Mouse (Mus musculus) skeletal muscle tissue, postnatal 0 days (tissue): Measurements from ENCODE around the gene Olfr106-ps. TPM values are rescaled to one million over a fixed set of nuclear protein-coding genes. Genes with fewer than 3 reads are reported as not detected.

Experiments
- polyA plus RNA-seq: library from polyadenylated mRNA; unstranded; fragments of >200 nt; fragmentation: Nextera tagmentation; extraction: Ambion mirVana; gene quantifications from 2 replicates; pipeline ENCODE4 v1.2.1, GENCODE M21; 2015

Olfr106-ps gene
- not detected in 2 replicates for polyA plus RNA-seq

DNA sequence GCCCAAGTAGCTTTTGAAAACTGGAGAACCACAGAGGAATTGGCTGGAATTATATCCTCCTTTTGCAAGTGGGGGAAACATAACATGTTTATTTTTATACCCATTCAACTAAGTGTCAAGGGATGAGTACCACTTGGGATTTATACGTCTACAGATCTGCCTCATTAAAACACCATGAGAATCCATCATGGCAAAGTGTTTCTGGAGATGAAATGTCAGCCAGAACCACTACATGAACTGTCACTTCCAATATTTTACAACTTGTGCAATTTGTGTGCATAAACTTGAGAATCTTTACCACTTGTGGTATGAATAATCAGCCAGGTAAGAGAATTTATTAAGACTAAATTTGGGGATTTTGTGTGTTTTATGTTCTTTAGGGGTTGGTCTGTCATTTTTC is at the start of gene Olfr106-ps:
Gene Olfr106-ps (plus strand): TSS at position 301 of the 400 bp plus-strand sequence.

DNA sequence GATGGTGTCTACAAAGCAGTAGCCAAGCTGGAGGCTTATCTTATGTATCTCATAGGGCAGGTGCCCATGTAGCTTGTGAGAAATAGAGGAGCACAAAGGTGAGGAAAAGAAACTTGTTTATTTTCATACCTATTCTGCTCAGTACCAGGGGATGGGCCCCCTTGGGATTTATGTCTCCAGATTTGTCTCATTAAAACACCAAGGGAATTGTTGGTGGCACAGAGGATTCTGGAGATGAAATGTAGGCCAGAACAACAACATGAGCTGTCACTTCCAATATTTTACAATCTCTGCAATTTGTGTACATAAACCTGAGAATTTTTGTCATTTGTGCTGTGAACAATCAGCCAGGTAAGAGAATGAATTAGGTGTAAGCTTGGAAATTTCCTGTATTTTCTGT is 30.9 kb upstream of the Olfr106-ps start, which contains the start of gene Olfr104-ps:
Gene Olfr104-ps (plus strand): TSS at position 301 of the 400 bp plus-strand sequence.

DNA sequence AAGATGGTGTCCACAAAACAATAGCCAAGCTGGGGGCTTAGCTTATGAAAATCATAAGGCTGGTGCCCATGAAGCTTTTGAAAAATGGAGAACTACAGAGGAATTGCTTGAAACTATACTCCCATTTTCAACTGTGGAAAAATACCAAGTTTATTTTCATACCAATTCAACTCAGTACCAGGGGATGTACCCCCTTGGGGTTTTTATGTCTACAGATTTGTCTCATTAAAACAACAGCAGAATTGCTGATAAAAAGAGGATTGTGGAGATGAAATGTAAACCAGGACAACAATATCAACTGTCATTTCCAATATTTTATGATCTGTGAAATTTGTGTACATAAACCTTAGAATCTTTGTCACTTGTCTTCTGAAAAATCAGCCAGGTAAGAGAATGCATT is 11.5 kb upstream of the Olfr106-ps start, which contains the start of gene Olfr105-ps:
Gene Olfr105-ps (plus strand): TSS at position 301 of the 400 bp plus-strand sequence.

DNA sequence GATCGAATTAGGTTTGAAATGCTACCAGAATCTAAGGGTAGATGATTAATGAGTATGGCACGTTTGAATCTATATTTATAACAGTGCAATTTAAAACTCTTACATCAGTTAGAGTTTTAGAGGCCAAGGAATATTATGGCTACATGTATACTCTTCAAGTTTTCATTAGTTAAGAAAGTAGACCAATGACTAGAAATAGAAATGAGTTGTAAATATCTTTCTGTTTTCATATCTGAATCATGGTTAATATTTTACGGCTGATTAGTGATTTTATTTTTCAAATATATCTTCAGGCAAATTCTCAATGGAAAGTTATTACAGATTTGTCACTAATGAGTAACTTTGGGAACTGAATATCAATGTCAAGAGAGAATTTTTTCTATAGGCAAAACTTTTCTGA is 8.7 kb downstream of the Olfr106-ps start, which contains the start of gene Olfr107:
Gene Olfr107 (plus strand): TSS at position 301 of the 400 bp plus-strand sequence.

DNA sequence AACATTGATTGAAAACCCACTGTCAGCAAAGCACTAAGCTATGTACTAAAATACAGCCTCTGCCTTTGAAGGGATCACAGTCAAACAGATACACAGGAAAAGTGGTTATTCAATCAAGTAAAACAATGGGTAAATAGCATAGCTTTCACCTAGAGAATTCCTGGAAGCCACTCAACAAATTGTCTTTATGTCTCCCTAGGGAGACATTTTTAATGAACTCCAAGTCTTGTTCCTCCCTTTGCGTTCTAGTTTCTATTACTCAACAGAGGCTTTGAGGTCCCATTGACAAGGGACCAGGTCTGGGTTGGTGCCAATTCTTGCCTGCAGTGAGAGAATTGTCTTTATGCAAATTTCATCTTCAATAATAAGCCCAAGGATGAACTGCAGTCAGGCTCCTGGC is 55.0 kb downstream of the Olfr106-ps start, which contains the start of gene Olfr108:
Gene Olfr108 (plus strand): TSS at position 301 of the 400 bp plus-strand sequence.

Other genes starting within 250 kb of the Olfr106-ps start
- not detected in 2 replicates for gene Olfr93, start 228.9 kb upstream of the Olfr106-ps start, polyA plus RNA-seq
- 0.61 TPM in 1 of 2 replicates, not detected in the other for gene Ubd, start 196.5 kb upstream of the Olfr106-ps start, polyA plus RNA-seq
- gene Olfr94, start 189.4 kb upstream of the Olfr106-ps start, polyA plus RNA-seq, result not detected in 2 replicates
- gene Olfr95, start 177.3 kb upstream of the Olfr106-ps start, polyA plus RNA-seq, result not detected in 2 replicates
- not detected in 2 replicates for gene Olfr96, start 170.2 kb upstream of the Olfr106-ps start, polyA plus RNA-seq
- not detected in 2 replicates for gene Olfr97, start 153.1 kb upstream of the Olfr106-ps start, polyA plus RNA-seq
- gene Olfr98, start 126.6 kb upstream of the Olfr106-ps start, polyA plus RNA-seq, result not detected in 2 replicates
- 2.7 and 3.8 TPM in 2 replicates for gene H2-M3, start 120.2 kb upstream of the Olfr106-ps start, polyA plus RNA-seq
- not detected in 2 replicates for gene Olfr99, start 106.9 kb upstream of the Olfr106-ps start, polyA plus RNA-seq
- not detected in 2 replicates for gene Olfr101, start 86.1 kb upstream of the Olfr106-ps start, polyA plus RNA-seq
- gene Olfr102, start 73.3 kb upstream of the Olfr106-ps start, polyA plus RNA-seq, result not detected in 2 replicates
- gene Olfr103, start 50.7 kb upstream of the Olfr106-ps start, polyA plus RNA-seq, result not detected in 2 replicates
- not detected in 2 replicates for gene Olfr104-ps, start 30.8 kb upstream of the Olfr106-ps start, polyA plus RNA-seq
- gene Olfr105-ps, start 11.4 kb upstream of the Olfr106-ps start, polyA plus RNA-seq, result not detected in 2 replicates
- gene Olfr107, start 8.8 kb downstream of the Olfr106-ps start, polyA plus RNA-seq, result not detected in 2 replicates
- gene Olfr108, start 55.1 kb downstream of the Olfr106-ps start, polyA plus RNA-seq, result not detected in 2 replicates
- gene Olfr109, start 68.5 kb downstream of the Olfr106-ps start, polyA plus RNA-seq, result not detected in 2 replicates
- not detected in 2 replicates for gene H2-M2, start 93.2 kb downstream of the Olfr106-ps start, polyA plus RNA-seq
- gene Olfr110, start 102.1 kb downstream of the Olfr106-ps start, polyA plus RNA-seq, result not detected in 2 replicates
- not detected in 2 replicates for gene Olfr111, start 117.6 kb downstream of the Olfr106-ps start, polyA plus RNA-seq
- gene Olfr112, start 179.1 kb downstream of the Olfr106-ps start, polyA plus RNA-seq, result not detected in 2 replicates
- gene Olfr113, start 187.3 kb downstream of the Olfr106-ps start, polyA plus RNA-seq, result not detected in 2 replicates
- gene Olfr114, start 202.3 kb downstream of the Olfr106-ps start, polyA plus RNA-seq, result not detected in 2 replicates
- not detected in 2 replicates for gene Olfr115, start 236.7 kb downstream of the Olfr106-ps start, polyA plus RNA-seq
- not detected in 2 replicates for gene Olfr116, start 236.8 kb downstream of the Olfr106-ps start, polyA plus RNA-seq